Mouse (Mus musculus) B cell, adult (primary cell): ENCODE measurements around the gene Akt1s1. TPM values are rescaled to one million over a fixed set of nuclear protein-coding genes. Genes with fewer than 3 reads are reported as not detected.

Experiments used
- total RNA-seq: library from RNA; stranded (reverse); gene quantifications from 4 replicates; pipeline ENCODE4 v1.2.4, GENCODE M21; 2023; ENCODE audit not compliant: inconsistent age

Gene Akt1s1
- total RNA-seq, result 32.9 to 46.4 TPM (median 36.3 TPM) in 4 replicates

GRCm38 (mm10) chr7:44848561-44849415 lies at the start of gene Akt1s1, which contains the start of gene Tbc1d17:
Gene Akt1s1 (plus strand): TSS chr7:44848991.
Gene Tbc1d17 (minus strand): TSS chr7:44849079.

GRCm38 (mm10) chr7:44815721-44816469 lies 32.9 kb upstream of the Akt1s1 start, which contains the start of the genes Nup62 and Il4i1:
Gene Nup62 (plus strand): TSS chr7:44816088.
Gene Il4i1 (plus strand): TSS chr7:44816387.

DNA sequence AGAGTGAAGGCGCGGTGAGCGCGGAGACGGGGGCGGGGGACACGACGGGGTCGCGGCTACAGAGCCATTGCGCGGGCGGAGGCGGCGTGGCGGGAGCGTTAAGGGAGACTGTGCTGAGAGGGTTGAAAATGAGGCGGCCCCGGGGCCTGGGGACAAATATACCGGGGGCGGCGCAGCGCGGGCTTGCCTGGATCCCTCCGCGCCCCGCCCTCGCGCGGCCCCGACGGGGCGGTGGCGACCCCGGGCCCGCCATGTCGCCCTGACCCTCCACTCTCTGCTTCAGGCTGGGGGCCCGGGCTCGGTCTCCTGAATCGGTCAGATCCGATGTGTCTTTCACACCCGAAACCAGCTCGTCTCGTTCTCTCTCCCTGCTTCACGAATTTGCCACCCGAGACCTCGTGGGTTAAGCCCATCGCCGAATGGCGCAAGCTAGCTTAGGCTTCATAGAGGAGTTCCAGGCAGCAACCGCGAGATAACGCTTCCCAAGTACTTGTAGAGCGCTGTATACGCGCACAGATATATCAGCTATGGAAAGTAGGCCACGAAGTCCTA lies 32.2 kb upstream of the Akt1s1 start, which contains the start of gene Atf5:
Gene Atf5, minus strand, starts transcription at position 189 of the 552 bp plus-strand sequence.

GRCm38 (mm10) chr7:44857042-44857552 lies 8.3 kb downstream of the Akt1s1 start, which contains the start of gene Pnkp:
Gene Pnkp (plus strand): TSS chr7:44857139.

DNA sequence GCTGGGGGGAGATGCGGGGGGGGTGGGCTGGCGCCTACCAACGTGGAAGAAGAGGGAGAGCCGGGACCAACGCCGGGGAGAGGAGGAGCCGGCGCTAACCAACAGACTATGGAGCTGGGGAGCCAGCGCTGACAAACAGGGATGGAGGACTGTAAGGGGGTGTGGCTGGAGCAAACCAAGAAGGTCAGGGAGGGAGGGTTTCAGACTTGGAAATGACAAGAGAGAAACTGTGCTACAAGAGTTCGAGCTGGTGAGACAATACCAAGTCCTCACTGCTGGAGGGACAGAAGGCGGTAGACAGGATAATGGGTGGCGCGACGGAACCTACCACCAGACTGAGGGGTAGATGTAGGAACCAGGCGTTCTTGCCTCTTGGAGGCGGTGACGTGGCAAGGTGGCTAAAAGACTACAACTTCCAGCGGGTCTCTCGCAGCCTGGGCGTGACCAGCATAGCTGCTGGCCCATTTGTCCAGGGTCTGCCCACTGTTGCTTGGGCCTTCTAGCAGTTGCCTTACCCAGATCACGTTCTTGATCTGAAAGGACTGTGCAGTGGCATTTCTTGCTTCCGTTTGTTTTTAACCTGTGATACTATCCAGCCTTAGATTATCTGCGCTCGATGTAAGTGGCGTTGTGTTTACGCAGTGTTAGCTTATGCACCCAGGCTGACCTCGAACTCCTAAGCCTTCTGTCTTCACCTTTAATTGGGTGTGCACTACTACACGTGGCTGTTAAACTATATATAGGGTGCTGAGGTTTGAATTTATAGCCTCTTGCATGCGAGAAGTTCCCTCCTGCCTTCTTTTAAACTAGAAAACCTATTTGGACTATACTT lies 21.1 kb downstream of the Akt1s1 start, which contains the start of gene Ptov1:
Gene Ptov1, minus strand, starts transcription at position 92 of the 832 bp plus-strand sequence.

GRCm38 (mm10) chr7:44892276-44892921 lies 43.6 kb downstream of the Akt1s1 start, which contains the start of gene Med25:
Gene Med25 (minus strand): TSS chr7:44892712.

GRCm38 (mm10) chr7:44895593-44896434 lies 47.0 kb downstream of the Akt1s1 start, which contains the start of gene Fuz:
Gene Fuz (plus strand): TSS chr7:44896079.

Other genes with a start within 250 kb of the Akt1s1 start
- gene Myh14, start 178.1 kb upstream of the Akt1s1 start, total RNA-seq, result not detected in 4 replicates
- gene Izumo2, start 140.2 kb upstream of the Akt1s1 start, total RNA-seq, result not detected in 4 replicates
- 66.6 to 84.4 TPM (median 73.7 TPM) in 4 replicates for gene Vrk3, start 100.6 kb upstream of the Akt1s1 start, total RNA-seq
- 2.0 to 3.3 TPM (median 2.6 TPM) in 4 replicates for gene Zfp473, start 97.9 kb upstream of the Akt1s1 start, total RNA-seq
- 39.5 to 48.7 TPM (median 43.9 TPM) in 4 replicates for gene Nup62, start 32.9 kb upstream of the Akt1s1 start, total RNA-seq
- 121 to 140 TPM (median 133 TPM) in 4 replicates for gene Il4i1, start 32.6 kb upstream of the Akt1s1 start, total RNA-seq
- 3.8 to 5.1 TPM (median 4.7 TPM) in 4 replicates for gene Atf5, start 32.3 kb upstream of the Akt1s1 start, total RNA-seq
- 131 to 155 TPM (median 145 TPM) in 4 replicates for gene Tbc1d17, start 88 bp downstream of the Akt1s1 start, total RNA-seq
- 63.0 to 75.3 TPM (median 65.8 TPM) in 4 replicates for gene Pnkp, start 8.1 kb downstream of the Akt1s1 start, total RNA-seq
- 12.0 to 16.6 TPM (median 14.8 TPM) in 4 replicates for gene Ptov1, start 20.8 kb downstream of the Akt1s1 start, total RNA-seq
- 61.5 to 68.3 TPM (median 66.0 TPM) in 4 replicates for gene Med25, start 43.7 kb downstream of the Akt1s1 start, total RNA-seq
- 27.8 to 31.0 TPM (median 29.5 TPM) in 4 replicates for gene Fuz, start 47.1 kb downstream of the Akt1s1 start, total RNA-seq
- 75.4 to 97.5 TPM (median 90.4 TPM) in 4 replicates for gene Ap2a1, start 80.5 kb downstream of the Akt1s1 start, total RNA-seq
- not detected in 4 replicates for gene Tsks, start 94.2 kb downstream of the Akt1s1 start, total RNA-seq
- not detected in 4 replicates for gene Cpt1c, start 125.9 kb downstream of the Akt1s1 start, total RNA-seq
- gene Prmt1, start 137.6 kb downstream of the Akt1s1 start, total RNA-seq, result 128 to 149 TPM (median 145 TPM) in 4 replicates
- 166 to 184 TPM (median 173 TPM) in 4 replicates for gene Irf3, start 148.7 kb downstream of the Akt1s1 start, total RNA-seq
- 28.2 to 38.2 TPM (median 30.9 TPM) in 4 replicates for gene Bcl2l12, start 149.7 kb downstream of the Akt1s1 start, total RNA-seq
- 96.2 to 104 TPM (median 99.7 TPM) in 4 replicates for gene Scaf1, start 167.4 kb downstream of the Akt1s1 start, total RNA-seq
- 13.0 to 15.4 TPM (median 14.8 TPM) in 4 replicates for gene Rras, start 169.0 kb downstream of the Akt1s1 start, total RNA-seq
- 69.6 to 74.4 TPM (median 71.7 TPM) in 4 replicates for gene Prr12, start 203.9 kb downstream of the Akt1s1 start, total RNA-seq
- 55.5 to 60.4 TPM (median 57.4 TPM) in 4 replicates for gene Nosip, start 213.4 kb downstream of the Akt1s1 start, total RNA-seq
- 3.5 to 5.4 TPM (median 3.8 TPM) in 4 replicates for gene Prrg2, start 213.7 kb downstream of the Akt1s1 start, total RNA-seq
- 2.0 to 5.7 TPM (median 3.9 TPM) in 4 replicates for gene Rcn3, start 243.2 kb downstream of the Akt1s1 start, total RNA-seq